Mouse (Mus musculus) thymus, postnatal 14 days (tissue): ENCODE data around the gene Nr1h3.

Experiments used
- DNase-seq: peaks from one replicate; pipeline ENCODE4 v3.0.0; 2021

Nr1h3 gene

GRCm38 (mm10) chr2:91183711-91184405, 18.8 kb downstream of the Nr1h3 start, which contains the start of gene Madd:
Gene Madd (minus strand): TSS chr2:91183837.
- peak; percentile 79 for DNase-seq

- peak; percentile 99 for DNase-seq
Observed at GRCm38 (mm10) chr2:91183148-91183513, 19.5 kb downstream of the Nr1h3 start.

DNA sequence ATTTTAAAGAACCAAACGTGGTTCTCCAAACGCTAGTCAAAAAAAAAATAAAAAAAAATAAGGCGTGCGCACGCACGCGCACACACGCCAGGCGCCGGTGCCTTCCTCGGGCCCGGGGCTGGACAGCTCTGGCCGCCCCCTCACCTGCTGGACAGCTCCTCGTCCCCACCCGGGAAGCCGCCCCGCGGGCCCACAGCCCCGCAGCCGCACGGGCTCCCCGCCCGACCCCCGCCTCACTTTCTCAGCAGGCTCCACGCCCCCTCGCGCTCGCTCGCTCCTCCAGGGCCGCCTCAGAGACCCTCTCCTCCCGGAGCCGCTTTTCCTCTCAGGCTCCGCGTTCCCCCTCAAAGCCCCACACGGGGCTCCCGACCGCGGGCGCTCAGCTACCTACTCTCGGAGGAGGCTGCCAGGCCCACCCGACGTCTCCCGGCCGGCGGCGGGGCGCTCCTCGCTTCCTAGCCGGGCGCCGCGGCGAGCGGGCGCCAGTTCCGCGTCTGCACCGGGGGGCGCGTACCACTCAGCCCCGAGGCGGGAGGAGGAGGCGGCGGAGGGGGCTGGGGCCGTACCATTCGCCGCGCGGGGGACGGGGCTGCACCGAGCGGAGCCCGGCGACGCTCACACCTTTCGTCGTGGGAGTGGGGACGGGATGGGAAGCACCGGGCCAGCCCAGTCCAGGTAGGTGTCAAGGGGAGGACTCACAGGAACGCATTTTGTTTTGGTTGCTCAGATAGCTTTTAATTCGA, 20.1 kb downstream of the Nr1h3 start:
- DNase-seq: peak; percentile 97

- peak; percentile 27 for DNase-seq
Observed at GRCm38 (mm10) chr2:91182016-91182404, 20.6 kb downstream of the Nr1h3 start.

DNA sequence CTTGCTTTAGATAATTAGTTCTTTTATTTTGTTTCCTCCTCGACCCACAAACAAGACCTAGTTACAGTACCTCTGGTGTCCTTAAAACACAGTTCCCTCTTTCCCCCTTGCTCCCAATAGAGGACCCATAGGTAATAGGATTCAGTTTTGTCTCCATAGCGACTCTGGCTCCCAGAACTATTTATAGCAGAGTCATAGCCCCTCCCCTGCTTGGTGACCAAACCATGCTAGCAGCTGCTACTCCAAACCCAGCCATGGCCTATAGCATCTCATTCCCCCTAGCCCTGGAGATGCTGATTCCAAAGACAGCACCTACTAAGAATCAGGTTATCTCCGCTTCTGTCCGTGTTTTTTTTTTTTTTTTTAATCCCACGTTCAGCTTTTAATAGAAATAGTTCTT, 21.9 kb downstream of the Nr1h3 start:
- no peak for DNase-seq

- no peak for DNase-seq
Observed at GRCm38 (mm10) chr2:91179825-91180224, 22.8 kb downstream of the Nr1h3 start.

DNA sequence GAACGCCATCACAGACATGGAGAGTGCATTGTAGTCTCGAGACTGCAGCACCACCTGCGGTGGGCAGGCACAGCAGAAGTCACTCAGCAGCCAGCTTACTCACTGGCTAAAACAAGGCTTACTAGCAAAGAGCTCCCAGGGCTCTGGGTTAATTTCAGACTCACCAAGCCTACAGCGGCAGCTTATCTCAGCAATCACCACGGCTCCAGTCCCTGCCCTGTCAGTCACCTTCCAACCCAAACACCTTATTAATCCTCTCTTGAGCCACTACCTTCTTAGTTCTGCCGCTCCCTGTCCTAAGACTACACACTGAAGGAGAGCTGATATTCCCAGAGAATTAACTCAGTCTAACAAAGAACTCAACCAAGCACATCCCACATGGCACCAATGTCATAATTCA, 26.4 kb downstream of the Nr1h3 start:
- DNase-seq: no peak

- DNase-seq: no peak
Observed at GRCm38 (mm10) chr2:91175490-91175889, 27.1 kb downstream of the Nr1h3 start.

GRCm38 (mm10) chr2:91169587-91170322, 32.9 kb downstream of the Nr1h3 start:
- DNase-seq: no peak

DNA sequence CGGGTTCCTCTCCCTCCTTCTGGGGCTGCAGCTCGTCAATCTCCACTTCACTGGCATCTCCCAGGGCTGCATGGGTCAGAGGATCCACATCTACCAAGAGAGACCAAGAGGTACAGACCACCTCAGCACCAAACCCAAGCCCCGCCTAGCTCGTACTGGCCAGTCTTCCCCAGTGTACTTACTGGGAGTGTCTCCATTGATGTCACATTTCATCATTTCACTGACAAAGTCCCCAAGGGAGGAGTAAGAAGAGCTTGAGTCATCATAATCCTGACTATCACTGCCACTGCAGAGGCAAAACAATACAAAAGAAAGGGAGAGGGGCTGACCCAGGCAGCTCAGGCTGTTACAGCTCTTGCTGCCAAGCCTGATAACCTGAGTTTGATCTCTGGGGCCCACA, 35.0 kb downstream of the Nr1h3 start:
- no peak for DNase-seq

DNA sequence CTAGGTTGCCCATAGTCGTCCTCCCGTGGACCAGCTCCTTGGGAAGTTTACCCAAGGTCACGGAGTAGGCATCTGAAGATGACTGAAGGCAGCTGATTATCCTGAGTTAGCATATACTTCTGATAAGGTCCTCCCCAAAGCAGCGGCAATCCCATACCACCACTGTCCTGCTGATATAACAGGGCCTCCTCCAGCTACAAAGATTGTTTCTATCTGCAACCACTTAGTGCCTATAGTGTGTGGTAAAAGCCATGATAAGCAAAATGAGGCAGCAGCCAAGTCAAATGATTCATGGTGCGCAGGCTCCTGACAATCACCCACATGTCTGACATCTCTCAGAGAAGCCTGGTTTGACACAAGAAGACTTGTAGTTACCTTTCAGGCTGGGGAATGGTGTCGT, 37.6 kb downstream of the Nr1h3 start:
- DNase-seq: no peak

- no peak for DNase-seq
Observed at GRCm38 (mm10) chr2:91163532-91163931, 39.1 kb downstream of the Nr1h3 start.

- no peak for DNase-seq
Observed at GRCm38 (mm10) chr2:91162952-91163351, 39.7 kb downstream of the Nr1h3 start.

DNA sequence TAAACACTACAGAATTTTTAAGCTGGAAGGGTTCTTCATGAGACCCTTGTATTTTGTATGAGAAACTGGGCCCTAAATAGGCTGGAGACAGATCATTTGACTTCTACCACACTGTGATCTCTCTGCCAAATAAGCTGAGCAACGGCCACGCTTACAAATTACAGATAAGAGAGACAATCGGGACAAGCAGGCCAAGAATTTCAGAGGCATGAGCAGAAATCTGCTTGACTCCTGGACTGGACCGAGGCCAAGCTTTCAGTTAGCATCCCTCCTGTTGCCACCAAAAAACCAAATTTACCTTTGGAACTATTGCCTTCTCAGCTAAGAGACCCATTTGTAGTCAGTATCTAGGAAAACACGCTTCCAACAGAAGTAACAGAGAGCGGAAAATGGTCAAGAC, 42.0 kb downstream of the Nr1h3 start:
- DNase-seq: no peak

- no peak for DNase-seq
Observed at GRCm38 (mm10) chr2:91157002-91157752, 45.5 kb downstream of the Nr1h3 start.

DNA sequence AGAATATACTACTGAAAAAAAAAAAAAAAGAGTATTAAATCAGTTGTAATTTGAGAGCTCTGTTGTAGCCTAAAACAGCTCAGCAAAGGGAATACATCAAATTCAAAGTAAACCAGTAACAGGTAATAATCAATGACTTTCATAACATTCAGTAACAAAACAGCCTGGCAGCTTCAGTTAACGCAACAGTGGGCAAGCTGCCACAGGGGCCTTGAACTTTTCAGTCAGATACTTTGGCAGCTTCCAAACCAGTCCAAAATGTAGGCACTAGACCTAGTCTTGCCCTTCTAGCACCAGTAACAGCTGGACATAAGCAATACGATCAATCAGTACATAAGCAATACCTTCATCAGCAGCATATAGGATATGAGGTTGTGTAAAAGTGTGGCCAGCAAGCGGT, 48.5 kb downstream of the Nr1h3 start:
- no peak for DNase-seq

GRCm38 (mm10) chr2:91152885-91153377, 49.7 kb downstream of the Nr1h3 start:
- no peak for DNase-seq

- no peak for DNase-seq
Observed at GRCm38 (mm10) chr2:91151331-91151730, 51.3 kb downstream of the Nr1h3 start.

- no peak for DNase-seq
Observed at GRCm38 (mm10) chr2:91148101-91148500, 54.5 kb downstream of the Nr1h3 start.

DNA sequence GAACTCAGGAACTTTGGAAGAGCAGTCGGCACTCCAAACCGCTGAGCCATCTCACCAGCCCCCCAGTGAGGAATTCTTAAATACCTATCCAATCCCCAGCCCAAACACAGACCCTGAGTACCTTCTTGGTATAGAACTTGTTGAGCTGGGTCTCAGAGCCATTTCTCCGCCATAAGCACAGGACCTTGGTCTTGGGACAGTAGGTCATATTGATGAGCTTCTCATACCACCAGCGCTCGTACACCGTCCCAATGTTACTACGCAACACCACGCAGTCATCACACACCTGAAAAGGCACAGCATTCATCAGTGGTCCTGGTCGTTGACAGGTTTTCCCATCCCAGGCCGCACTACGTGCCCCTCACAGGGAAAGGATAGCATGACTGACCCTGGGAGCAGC, 59.2 kb downstream of the Nr1h3 start:
- no peak for DNase-seq

DNA sequence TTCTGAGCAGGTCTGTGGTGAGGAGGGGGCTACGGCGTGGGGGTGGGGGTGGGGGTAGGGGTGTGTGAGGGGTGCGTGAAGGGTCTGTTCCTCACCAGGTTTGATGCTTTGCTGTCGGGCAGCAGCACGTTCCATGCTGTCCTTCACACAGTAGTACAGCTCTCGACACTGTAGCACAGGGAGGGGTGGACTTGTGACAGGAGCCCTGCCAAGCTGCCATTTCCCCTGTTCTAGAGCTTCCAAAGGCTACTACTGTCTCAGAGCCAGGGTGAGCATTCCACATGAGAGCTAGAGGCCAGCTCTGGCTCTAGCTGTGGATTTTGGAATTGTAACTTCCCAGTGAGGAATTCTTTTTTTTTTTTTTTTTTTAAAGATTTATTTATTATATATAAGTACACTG, 59.7 kb downstream of the Nr1h3 start:
- DNase-seq: no peak

DNA sequence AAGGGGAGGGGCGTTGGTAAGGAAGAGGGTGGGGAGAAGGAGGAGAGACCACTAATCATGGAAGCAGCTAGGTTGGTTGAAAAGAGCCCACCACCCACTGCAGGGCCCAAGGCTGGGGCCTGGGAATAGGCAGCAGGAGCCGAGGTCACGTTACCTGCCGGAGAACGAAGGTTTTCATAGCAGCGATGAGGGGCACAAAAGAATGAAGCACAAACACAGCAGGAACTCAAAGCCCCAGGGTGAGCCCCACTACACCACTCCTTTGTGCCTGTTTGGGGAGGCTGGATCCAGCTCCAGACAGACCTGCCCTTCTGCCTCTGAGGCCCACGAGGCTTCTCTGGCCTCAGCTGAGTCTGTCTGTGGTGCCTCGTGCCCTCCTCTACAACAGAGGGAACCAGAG, 62.9 kb downstream of the Nr1h3 start:
- DNase-seq: no peak

- no peak for DNase-seq
Observed at GRCm38 (mm10) chr2:91139311-91139710, 63.3 kb downstream of the Nr1h3 start.
